In the genomic region with DNA sequence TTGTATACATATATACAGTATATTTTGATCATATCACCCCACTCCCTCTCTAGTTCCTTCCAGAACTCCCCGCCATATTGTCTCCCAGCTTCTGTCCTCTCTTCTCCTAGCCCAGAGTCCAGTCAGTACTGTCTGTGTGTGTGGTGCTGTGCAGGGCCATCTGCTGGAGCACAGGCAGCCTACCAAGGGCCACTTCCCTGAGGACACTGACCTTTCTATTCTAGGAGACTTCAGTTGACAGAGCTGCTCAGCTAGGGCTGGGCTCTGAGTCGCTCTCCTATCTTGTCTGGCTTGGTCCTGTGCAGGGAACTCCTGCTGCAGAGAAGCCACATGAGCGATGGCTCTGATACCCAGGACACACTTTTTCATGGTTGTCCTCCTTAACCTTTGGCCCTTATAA, we compare ENCODE assay signal across 15 mouse cellular contexts. TPM values are rescaled to one million over a fixed set of nuclear protein-coding genes. Genes with fewer than 3 reads are reported as not detected.
DNase-seq lines count a peak whose midpoint lies in the region; ATAC-seq and TF ChIP-seq lines count a peak whose summit lies in the region.
"Had no signal": no experiment of that assay in that cellular context is flagged by ENCODE, and none has a peak within 500 bp of the region (broad histone marks: within the 10 kb centered on the region; RNA-seq: fewer than 3 reads in every experiment).

No protein-coding gene starts in this region.

- no peak for TF ChIP-seq POLR2A in liver, adult 2 months (IDR thresholded peaks at IDR 0.05; ENCODE audit: extremely low read depth, insufficient read depth, low read length)

- no peaks in the 10 kb centered on the region for H3K9me3 ChIP-seq in forebrain, embryonic 11.5 days (ENCODE audit: control insufficient read depth, low read length)
- H3K9me3 ChIP-seq in forebrain, embryonic 14.5 days (replicated peaks; ENCODE audit: control insufficient read depth, low read length) = no peaks in the 10 kb centered on the region
- no peaks in the 10 kb centered on the region for H3K9me3 ChIP-seq in heart, embryonic 11.5 days (replicated peaks; ENCODE audit: control insufficient read depth, low read length)
- H3K9me3 ChIP-seq in liver, embryonic 11.5 days (ENCODE audit: control insufficient read depth, low read length) = no peaks in the 10 kb centered on the region
- H3K9me3 ChIP-seq: embryonic facial prominence, embryonic 12.5 days; hindbrain, embryonic 15.5 days; lung, embryonic 15.5 days; midbrain, embryonic 10.5 days; midbrain, embryonic 15.5 days; neural tube, embryonic 15.5 days had no signal

- no peak overlapping the region for H3K4me2 ChIP-seq in forebrain, embryonic 11.5 days (ENCODE audit: low read depth, low read length, severe bottlenecking)
- H3K4me2 ChIP-seq in forebrain, embryonic 14.5 days (ENCODE audit: low read length) = no peak overlapping the region
- H3K4me2 ChIP-seq in heart, embryonic 11.5 days = no peak overlapping the region
- H3K4me2 ChIP-seq in liver, embryonic 11.5 days = no peak overlapping the region
- H3K4me2 ChIP-seq: embryonic facial prominence, embryonic 12.5 days; hindbrain, embryonic 15.5 days; lung, embryonic 15.5 days; midbrain, embryonic 15.5 days; neural tube, embryonic 15.5 days had no signal

- no peak overlapping the region for H3K4me3 ChIP-seq in forebrain, embryonic 11.5 days (ENCODE audit: low read depth, low read length)
- no peak overlapping the region for H3K4me3 ChIP-seq in forebrain, embryonic 14.5 days (ENCODE audit: low read depth, low read length)
- no peak overlapping the region for H3K4me3 ChIP-seq in heart, embryonic 11.5 days (ENCODE audit: low read depth, low read length)
- no peak overlapping the region for H3K4me3 ChIP-seq in liver, adult 2 months (ENCODE audit: insufficient read depth, low read depth, low read length)
- H3K4me3 ChIP-seq in liver, embryonic 11.5 days (ENCODE audit: low read depth, low read length) = no peak overlapping the region
- H3K4me3 ChIP-seq: embryonic facial prominence, embryonic 12.5 days; hindbrain, embryonic 15.5 days; lung, embryonic 15.5 days; midbrain, embryonic 10.5 days; midbrain, embryonic 15.5 days; neural tube, embryonic 15.5 days had no signal

- no peaks in the 10 kb centered on the region for H3K36me3 ChIP-seq in forebrain, embryonic 11.5 days (ENCODE audit: control insufficient read depth, insufficient read depth, low read length)
- H3K36me3 ChIP-seq in forebrain, embryonic 14.5 days (ENCODE audit: control insufficient read depth, insufficient read depth, low read length) = no peaks in the 10 kb centered on the region
- H3K36me3 ChIP-seq in heart, embryonic 11.5 days (ENCODE audit: control insufficient read depth, insufficient read depth, low read length) = no peaks in the 10 kb centered on the region
- no peaks in the 10 kb centered on the region for H3K36me3 ChIP-seq in liver, adult 2 months (ENCODE audit: control insufficient read depth, insufficient read depth, low read length)
- no peaks in the 10 kb centered on the region for H3K36me3 ChIP-seq in liver, embryonic 11.5 days (ENCODE audit: control insufficient read depth, insufficient read depth, low read length)
- H3K36me3 ChIP-seq: embryonic facial prominence, embryonic 12.5 days; hindbrain, embryonic 15.5 days; lung, embryonic 15.5 days; midbrain, embryonic 10.5 days; midbrain, embryonic 15.5 days; neural tube, embryonic 15.5 days had no signal

- no peaks in the 10 kb centered on the region for H3K27me3 ChIP-seq in forebrain, embryonic 11.5 days (ENCODE audit: control insufficient read depth, insufficient read depth, low read length)
- H3K27me3 ChIP-seq in forebrain, embryonic 14.5 days (replicated peaks; ENCODE audit: control insufficient read depth, insufficient read depth, low read length) = no peaks in the 10 kb centered on the region
- H3K27me3 ChIP-seq in heart, embryonic 11.5 days (ENCODE audit: control insufficient read depth, insufficient read depth, low read length) = no peaks in the 10 kb centered on the region
- H3K27me3 ChIP-seq in liver, adult 2 months (ENCODE audit: control insufficient read depth, insufficient read depth, low read length) = no peaks in the 10 kb centered on the region
- no peaks in the 10 kb centered on the region for H3K27me3 ChIP-seq in liver, embryonic 11.5 days (replicated peaks; ENCODE audit: control insufficient read depth, insufficient read depth, low read length)
- H3K27me3 ChIP-seq: embryonic facial prominence, embryonic 12.5 days; hindbrain, embryonic 15.5 days; lung, embryonic 15.5 days; midbrain, embryonic 15.5 days; neural tube, embryonic 15.5 days had no signal

- H3K79me2 ChIP-seq in liver, adult 2 months (ENCODE audit: control insufficient read depth, insufficient read depth, low read length) = no peaks in the 10 kb centered on the region

- H3K27ac ChIP-seq in forebrain, embryonic 11.5 days (ENCODE audit: low read depth, low read length) = no peak overlapping the region
- no peak overlapping the region for H3K27ac ChIP-seq in forebrain, embryonic 14.5 days (ENCODE audit: low read depth, low read length)
- H3K27ac ChIP-seq in heart, embryonic 11.5 days (ENCODE audit: low read depth, low read length) = no peak overlapping the region
- no peak overlapping the region for H3K27ac ChIP-seq in liver, adult 2 months (replicated peaks; ENCODE audit: insufficient read depth, low read depth, low read length)
- no peak overlapping the region for H3K27ac ChIP-seq in liver, embryonic 11.5 days (ENCODE audit: low read depth, low read length)
- H3K27ac ChIP-seq: embryonic facial prominence, embryonic 12.5 days; hindbrain, embryonic 15.5 days; lung, embryonic 15.5 days; midbrain, embryonic 10.5 days; midbrain, embryonic 15.5 days; neural tube, embryonic 15.5 days had no signal

- no peak for ATAC-seq in forebrain, embryonic 11.5 days (replicated peaks; ENCODE audit: low FRiP score)
- no peak for ATAC-seq in forebrain, embryonic 14.5 days
- ATAC-seq in heart, embryonic 11.5 days (replicated peaks; ENCODE audit: insufficient number of reproducible peaks, low FRiP score, low TSS enrichment) = no peak
- no peak for ATAC-seq in liver, embryonic 11.5 days (replicated peaks; ENCODE audit: low FRiP score)
- ATAC-seq: midbrain, embryonic 15.5 days had no signal

- TF ChIP-seq CTCF in liver, adult 2 months (IDR thresholded peaks at IDR 0.05; ENCODE audit: low read depth, low read length) = no peak

- H3K4me1 ChIP-seq in forebrain, embryonic 11.5 days (replicated peaks; ENCODE audit: control insufficient read depth, insufficient read depth, low read length) = 0 out of 2 replicates have a peak, but pooled peaks cover 3% of the 10 kb centered on the region
- H3K4me1 ChIP-seq in forebrain, embryonic 14.5 days (ENCODE audit: control insufficient read depth, insufficient read depth, low read length) = no peaks in the 10 kb centered on the region
- no peaks in the 10 kb centered on the region for H3K4me1 ChIP-seq in heart, embryonic 11.5 days (ENCODE audit: control insufficient read depth, insufficient read depth, low read length)
- H3K4me1 ChIP-seq in liver, adult 2 months (ENCODE audit: control insufficient read depth, insufficient read depth, low read length) = no peaks in the 10 kb centered on the region
- H3K4me1 ChIP-seq in liver, embryonic 11.5 days (replicated peaks; ENCODE audit: control insufficient read depth, insufficient read depth, low read length) = no peaks in the 10 kb centered on the region
- H3K4me1 ChIP-seq: embryonic facial prominence, embryonic 12.5 days; midbrain, embryonic 15.5 days; neural tube, embryonic 15.5 days had no signal

- no peak overlapping the region for H3K9ac ChIP-seq in forebrain, embryonic 11.5 days (ENCODE audit: low read length)
- H3K9ac ChIP-seq in forebrain, embryonic 14.5 days (ENCODE audit: low read length) = no peak overlapping the region
- no peak overlapping the region for H3K9ac ChIP-seq in heart, embryonic 11.5 days (ENCODE audit: low read depth, low read length)
- H3K9ac ChIP-seq in liver, adult 2 months (ENCODE audit: low read depth, low read length) = no peak overlapping the region
- H3K9ac ChIP-seq in liver, embryonic 11.5 days (ENCODE audit: low read depth, low read length) = no peak overlapping the region
- H3K9ac ChIP-seq: embryonic facial prominence, embryonic 12.5 days; hindbrain, embryonic 15.5 days; lung, embryonic 15.5 days; midbrain, embryonic 15.5 days; neural tube, embryonic 15.5 days had no signal

- WGBS in forebrain, embryonic 11.5 days = 79% methylated on average over 3 of the region's 3 CpGs
- WGBS in forebrain, embryonic 14.5 days = 90% methylated on average over 3 of the region's 3 CpGs
- WGBS in heart, embryonic 11.5 days (ENCODE audit: insufficient replicate concordance) = 62% methylated on average over 3 of the region's 3 CpGs
- WGBS in liver, adult 2 months = 73% methylated on average over 3 of the region's 3 CpGs
- WGBS in liver, embryonic 11.5 days = 68% methylated on average over 3 of the region's 3 CpGs

- peak; percentile 47 for DNase-seq in forebrain, embryonic 11.5 days (ENCODE audit: low spot score)
- no peak for DNase-seq in forebrain, embryonic 14.5 days (ENCODE audit: low spot score)
- peak; percentile 95 for DNase-seq in heart, adult 11 months
- peak; percentile 38 for DNase-seq in liver, adult 2 months (ENCODE audit: extremely low read depth, low read depth, low spot score)
- no peak for DNase-seq in liver, embryonic 11.5 days (ENCODE audit: low spot score)
- DNase-seq in spleen, adult 18-20 months = no peak
- DNase-seq: kidney, adult 11 months; layer of hippocampus, adult 9-11 months had no signal

RNA-seq across cellular contexts. Expression of gene Umps, which starts 28.7 kb away (rescaled TPM):
- polyA plus RNA-seq in forebrain, embryonic 11.5 days (2014; fragmentation: Nextera tagmentation; extraction: Ambion mirVana) = 77.4 and 79.9 TPM in 2 replicates
- 35.1 and 39.6 TPM in 2 replicates for polyA plus RNA-seq in forebrain, embryonic 14.5 days (2014; fragmentation: Nextera tagmentation; extraction: Ambion mirVana)
- 43.0 and 43.9 TPM in 2 replicates for polyA plus RNA-seq in heart, embryonic 11.5 days (2014; fragmentation: Nextera tagmentation; extraction: Ambion mirVana)
- total RNA-seq in liver, adult 2 months (2014; rRNA removed) = 25.4 and 26.5 TPM in 2 replicates
- polyA plus RNA-seq in liver, adult 2 months (2012; rRNA removed) = 12.9 and 14.9 TPM in 2 replicates
- polyA plus RNA-seq in liver, embryonic 11.5 days (2014; fragmentation: Nextera tagmentation; extraction: Ambion mirVana) = 104 and 110 TPM in 2 replicates

Comparison
In these comparisons a context has a peak if more than half of its experiments do, and no peak if none do; other contexts are left out.
1. DNase-seq: peak in forebrain, embryonic 11.5 days (single experiment), heart, adult 11 months (single experiment) and liver, adult 2 months (single experiment); none in forebrain, embryonic 14.5 days (single experiment), liver, embryonic 11.5 days (single experiment) and spleen, adult 18-20 months (0 of 2).